Mouse (Mus musculus) hindbrain, embryonic 12.5 days (tissue): ENCODE measurements at regions not wholly inside any gene's neighbourhood (a gene's known extent, or its start where the extent isn't known, plus 50 kb on each side); places are given as distances from the start of the nearest gene placed in this dataset.

Experiments used
- ATAC-seq: fragments of 200-750 bp; cut with Nextera tagmentation; 2 replicates; pipeline ENCODE4 v1.8.0; 2017; ENCODE audit warnings: moderate TSS enrichment; ENCODE audit not compliant: low FRiP score
- H3K27ac ChIP-seq: fragments of 300-500 bp; sonication (generic); 2 replicates; pipeline ENCODE4 v1.5.1; 2016; ENCODE audit warnings: mild to moderate bottlenecking
- H3K27me3 ChIP-seq: fragments of 300-500 bp; sonication (generic); 2 replicates; pipeline ENCODE4 v1.6.1; 2016; ENCODE audit warnings: mild to moderate bottlenecking
- H3K36me3 ChIP-seq: fragments of 300-500 bp; sonication (generic); 2 replicates; pipeline ENCODE4 v1.6.1; 2016; ENCODE audit warnings: mild to moderate bottlenecking
- H3K4me1 ChIP-seq: fragments of 300-500 bp; sonication (generic); 2 replicates; pipeline ENCODE4 v1.6.1; 2016
- H3K4me2 ChIP-seq: fragments of 300-500 bp; sonication (generic); replicated peaks from 2 replicates; pipeline ENCODE4 v1.6.1; 2016; ENCODE audit warnings: mild to moderate bottlenecking
- H3K4me3 ChIP-seq: fragments of 300-500 bp; sonication (generic); 2 replicates; pipeline ENCODE4 v1.5.1; 2016; ENCODE audit warnings: mild to moderate bottlenecking
- H3K9ac ChIP-seq: fragments of 300-500 bp; sonication (generic); 2 replicates; pipeline ENCODE4 v1.6.1; 2016; ENCODE audit warnings: mild to moderate bottlenecking, moderate library complexity
- H3K9me3 ChIP-seq: fragments of 300-500 bp; sonication (generic); replicated peaks from 2 replicates; pipeline ENCODE4 v1.6.1; 2016; ENCODE audit warnings: mild to moderate bottlenecking
- WGBS: fragments of 180-500 bp; shearing (Covaris S2); methylation state at CpG from one replicate; pipeline ENCODE4 v1.1.7; 2016; 5-methylcytosine and 5-hydroxymethylcytosine counted together

- ATAC-seq, result no peak
- H3K9me3 ChIP-seq, result no peaks in the 10 kb centered on the region
- no peak overlapping the region for H3K27ac ChIP-seq
- no peaks in the 10 kb centered on the region for H3K27me3 ChIP-seq
- H3K4me1 ChIP-seq, result no peaks in the 10 kb centered on the region
- H3K4me2 ChIP-seq, result no peak overlapping the region
- H3K36me3 ChIP-seq, result no peaks in the 10 kb centered on the region
- H3K9ac ChIP-seq, result no peak overlapping the region
- WGBS, result 79% methylated on average over 8 of the region's 8 CpGs
- no peak overlapping the region for H3K4me3 ChIP-seq
Measured at GRCm38 (mm10) chr11:8249468-8249867, 414.9 kb downstream of the Tns3 start.

GRCm38 (mm10) chr11:8247535-8247934 is 416.8 kb downstream of the Tns3 start:
- no peak overlapping the region for H3K27ac ChIP-seq
- no peak overlapping the region for H3K4me2 ChIP-seq
- H3K9me3 ChIP-seq, result no peaks in the 10 kb centered on the region
- no peak for ATAC-seq
- H3K4me3 ChIP-seq, result no peak overlapping the region
- 53% methylated on average over 5 of the region's 5 CpGs for whole genome bisulfite sequencing
- no peaks in the 10 kb centered on the region for H3K27me3 ChIP-seq
- H3K9ac ChIP-seq, result no peak overlapping the region
- no peaks in the 10 kb centered on the region for H3K4me1 ChIP-seq
- H3K36me3 ChIP-seq, result no peaks in the 10 kb centered on the region

- Histone ChIP-seq H3K4me2 (no peak overlapping the region), H3K4me1 (no peaks in the 10 kb centered on the region), H3K9ac (no peak overlapping the region), H3K27ac (no peak overlapping the region), H3K4me3 (no peak overlapping the region), H3K27me3 (no peaks in the 10 kb centered on the region), H3K9me3 (no peaks in the 10 kb centered on the region), H3K36me3 (no peaks in the 10 kb centered on the region)
- no peak for ATAC-seq
- WGBS, result 82% methylated on average over 2 of the region's 2 CpGs
Measured at GRCm38 (mm10) chr11:8247024-8247423, 417.3 kb downstream of the Tns3 start.

GRCm38 (mm10) chr11:8245408-8246003 is 418.8 kb downstream of the Tns3 start:
- no peak overlapping the region for H3K27ac ChIP-seq
- H3K4me1 ChIP-seq, result no peaks in the 10 kb centered on the region
- H3K27me3 ChIP-seq, result no peaks in the 10 kb centered on the region
- H3K36me3 ChIP-seq, result no peaks in the 10 kb centered on the region
- 35% methylated on average over 3 of the region's 3 CpGs for WGBS
- no peak for ATAC-seq
- H3K9ac ChIP-seq, result no peak overlapping the region
- H3K4me3 ChIP-seq, result no peak overlapping the region
- no peak overlapping the region for H3K4me2 ChIP-seq
- 0 out of 2 replicates have a peak, but pooled peaks cover under 1% of the 10 kb centered on the region for H3K9me3 ChIP-seq

- no peak overlapping the region for H3K4me2 ChIP-seq
- H3K9me3 ChIP-seq, result 0 out of 2 replicates have a peak, but pooled peaks cover 6% of the 10 kb centered on the region
- WGBS, result 77% methylated on average over 1 of the region's 1 CpGs
- no peaks in the 10 kb centered on the region for H3K27me3 ChIP-seq
- no peak overlapping the region for H3K4me3 ChIP-seq
- no peak overlapping the region for H3K9ac ChIP-seq
- H3K36me3 ChIP-seq, result no peaks in the 10 kb centered on the region
- H3K4me1 ChIP-seq, result no peaks in the 10 kb centered on the region
- ATAC-seq, result no peak
- no peak overlapping the region for H3K27ac ChIP-seq
Measured at GRCm38 (mm10) chr11:8238498-8238897, 425.8 kb downstream of the Tns3 start.

- H3K4me3 ChIP-seq, result no peak overlapping the region
- H3K9ac ChIP-seq, result no peak overlapping the region
- H3K27ac ChIP-seq, result no peak overlapping the region
- no peaks in the 10 kb centered on the region for H3K27me3 ChIP-seq
- no peak for ATAC-seq
- no peaks in the 10 kb centered on the region for H3K36me3 ChIP-seq
- H3K9me3 ChIP-seq, result 0 out of 2 replicates have a peak, but pooled peaks cover 6% of the 10 kb centered on the region
- WGBS, result 57% methylated on average over 4 of the region's 4 CpGs
- H3K4me2 ChIP-seq, result no peak overlapping the region
- no peaks in the 10 kb centered on the region for H3K4me1 ChIP-seq
Measured at GRCm38 (mm10) chr11:8237556-8237955, 426.8 kb downstream of the Tns3 start.

- 84% methylated on average over 2 of the region's 2 CpGs for WGBS
Measured at GRCm38 (mm10) chr11:8236056-8236455, 428.3 kb downstream of the Tns3 start.

GRCm38 (mm10) chr11:8232636-8233189 is 431.6 kb downstream of the Tns3 start:
- Histone ChIP-seq H3K9ac (no peak overlapping the region), H3K9me3 (no peaks in the 10 kb centered on the region), H3K36me3 (no peaks in the 10 kb centered on the region), H3K4me1 (no peaks in the 10 kb centered on the region), H3K4me2 (no peak overlapping the region), H3K27me3 (no peaks in the 10 kb centered on the region), H3K4me3 (no peak overlapping the region), H3K27ac (no peak overlapping the region)
- 79% methylated on average over 9 of the region's 9 CpGs for WGBS
- no peak for ATAC-seq

More at GRCm38 (mm10) chr11:8236056-8236455, 428.3 kb downstream of the Tns3 start:
- Histone ChIP-seq H3K36me3 (no peaks in the 10 kb centered on the region), H3K4me2 (no peak overlapping the region), H3K4me3 (no peak overlapping the region), H3K9ac (no peak overlapping the region), H3K4me1 (no peaks in the 10 kb centered on the region), H3K27ac (no peak overlapping the region), H3K27me3 (no peaks in the 10 kb centered on the region), H3K9me3 (0 out of 2 replicates have a peak, but pooled peaks cover 6% of the 10 kb centered on the region)
- no peak for ATAC-seq

- Histone ChIP-seq H3K27ac (no peak overlapping the region), H3K36me3 (no peaks in the 10 kb centered on the region), H3K27me3 (no peaks in the 10 kb centered on the region), H3K9me3 (no peaks in the 10 kb centered on the region), H3K4me3 (no peak overlapping the region), H3K4me1 (no peaks in the 10 kb centered on the region), H3K9ac (no peak overlapping the region), H3K4me2 (no peak overlapping the region)
- 69% methylated on average over 7 of the region's 7 CpGs for WGBS
- no peak for ATAC-seq
Measured at GRCm38 (mm10) chr11:8229787-8230186, 434.5 kb downstream of the Tns3 start.

- no peak overlapping the region for H3K4me3 ChIP-seq
- H3K9ac ChIP-seq, result no peak overlapping the region
- H3K27me3 ChIP-seq, result no peaks in the 10 kb centered on the region
- no peak for ATAC-seq
- H3K4me1 ChIP-seq, result no peaks in the 10 kb centered on the region
- H3K4me2 ChIP-seq, result no peak overlapping the region
- peak overlapping the region; percentile 52 for H3K27ac ChIP-seq
- 51% methylated on average over 8 of the region's 8 CpGs for WGBS
- no peaks in the 10 kb centered on the region for H3K9me3 ChIP-seq
- H3K36me3 ChIP-seq, result no peaks in the 10 kb centered on the region
Measured at GRCm38 (mm10) chr11:8227772-8228425, 436.4 kb downstream of the Tns3 start.

- no peak for ATAC-seq
- no peak overlapping the region for H3K9ac ChIP-seq
- H3K36me3 ChIP-seq, result no peaks in the 10 kb centered on the region
- no peak overlapping the region for H3K4me2 ChIP-seq
- H3K27ac ChIP-seq, result no peak overlapping the region
- 76% methylated on average over 1 of the region's 1 CpGs for WGBS
- no peak overlapping the region for H3K4me3 ChIP-seq
- no peaks in the 10 kb centered on the region for H3K27me3 ChIP-seq
- no peaks in the 10 kb centered on the region for H3K4me1 ChIP-seq
- H3K9me3 ChIP-seq, result no peaks in the 10 kb centered on the region
Measured at GRCm38 (mm10) chr11:8224366-8224765, 440.0 kb downstream of the Tns3 start.

GRCm38 (mm10) chr11:8220618-8221017 is 443.7 kb downstream of the Tns3 start:
- H3K9me3 ChIP-seq, result no peaks in the 10 kb centered on the region
- no peak for ATAC-seq
- H3K4me2 ChIP-seq, result no peak overlapping the region
- H3K4me3 ChIP-seq, result no peak overlapping the region
- no peak overlapping the region for H3K27ac ChIP-seq
- no peaks in the 10 kb centered on the region for H3K4me1 ChIP-seq
- WGBS, result 72% methylated on average over 3 of the region's 3 CpGs
- H3K36me3 ChIP-seq, result no peaks in the 10 kb centered on the region
- no peaks in the 10 kb centered on the region for H3K27me3 ChIP-seq
- no peak overlapping the region for H3K9ac ChIP-seq

- ATAC-seq, result no peak
- Histone ChIP-seq H3K27ac (no peak overlapping the region), H3K4me1 (no peaks in the 10 kb centered on the region), H3K9me3 (no peaks in the 10 kb centered on the region), H3K27me3 (no peaks in the 10 kb centered on the region), H3K4me2 (no peak overlapping the region), H3K9ac (no peak overlapping the region), H3K36me3 (no peaks in the 10 kb centered on the region), H3K4me3 (no peak overlapping the region)
- 75% methylated on average over 6 of the region's 6 CpGs for WGBS
Measured at GRCm38 (mm10) chr11:8219911-8220310, 444.4 kb downstream of the Tns3 start.
